Mouse (Mus musculus) urinary bladder, adult 18-20 months (tissue): ENCODE data around the gene Pakap.

ENCODE experiments used
- DNase-seq, 2 experiments: peaks; one replicate each; pipeline ENCODE4 v3.0.0; 2022; ENCODE audit warnings: low spot score in 2 of 2, mixed read lengths in 2 of 2

The Pakap gene

DNA sequence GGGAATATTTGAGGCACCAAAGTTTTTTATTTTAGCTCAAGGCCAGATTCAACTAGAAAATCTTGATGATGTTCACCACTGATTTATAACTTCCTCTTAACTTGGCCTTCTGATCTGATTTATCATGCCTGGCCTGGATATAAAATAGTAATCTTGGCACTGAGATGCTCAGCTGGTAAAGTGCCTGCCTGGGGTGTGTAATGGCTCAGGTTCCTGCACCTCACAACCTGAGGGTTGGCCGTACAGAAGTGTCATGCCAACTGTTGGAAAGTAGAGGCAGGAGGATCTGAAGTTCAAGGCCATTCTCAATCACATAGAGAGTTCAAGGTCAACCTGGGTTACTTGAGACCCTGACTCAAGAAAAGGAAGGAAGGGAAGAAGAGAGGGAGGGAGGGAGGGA lies 57.3 kb downstream of the Pakap start:
- DNase-seq, result no peak

DNA sequence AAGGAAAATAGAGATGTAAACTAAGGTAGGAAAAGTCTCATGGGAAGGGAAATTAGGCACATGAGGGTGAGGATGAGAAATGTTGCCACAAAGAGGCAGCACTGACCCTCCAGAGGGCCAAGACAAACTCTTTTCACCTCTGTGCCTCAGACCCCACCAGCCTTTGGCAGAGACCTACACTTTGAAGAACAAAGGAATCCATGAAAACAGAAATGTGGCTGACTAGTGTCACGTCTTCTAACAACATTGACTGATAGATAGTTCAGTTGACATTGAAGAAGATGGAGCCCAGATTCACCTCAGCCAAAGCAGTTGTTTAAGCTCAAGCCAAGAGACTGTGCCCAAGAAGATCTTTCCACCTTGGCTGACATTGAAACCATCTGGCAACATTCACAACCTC lies 57.8 kb downstream of the Pakap start:
- DNase-seq, result no peak

DNA sequence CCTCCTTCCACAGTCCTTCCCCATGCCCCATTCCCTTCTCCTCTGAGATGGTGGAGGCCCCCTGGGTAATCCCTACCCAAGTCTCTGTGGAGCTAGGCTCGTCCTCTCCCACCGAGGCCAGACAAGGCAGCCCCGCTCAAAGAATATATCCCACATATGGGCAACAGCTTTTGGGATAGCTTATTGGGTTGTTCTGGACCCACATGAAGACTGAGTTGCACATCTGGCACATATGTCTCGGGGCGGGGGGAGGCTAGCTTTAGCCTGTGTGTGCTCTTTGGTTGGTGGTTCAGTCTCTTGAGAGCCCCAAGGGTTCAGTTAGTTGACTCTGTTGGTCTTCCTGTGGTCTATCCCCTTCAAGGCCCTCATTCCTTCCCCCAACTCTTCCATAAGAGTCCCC lies 58.9 kb downstream of the Pakap start:
- DNase-seq, result no peak

DNA sequence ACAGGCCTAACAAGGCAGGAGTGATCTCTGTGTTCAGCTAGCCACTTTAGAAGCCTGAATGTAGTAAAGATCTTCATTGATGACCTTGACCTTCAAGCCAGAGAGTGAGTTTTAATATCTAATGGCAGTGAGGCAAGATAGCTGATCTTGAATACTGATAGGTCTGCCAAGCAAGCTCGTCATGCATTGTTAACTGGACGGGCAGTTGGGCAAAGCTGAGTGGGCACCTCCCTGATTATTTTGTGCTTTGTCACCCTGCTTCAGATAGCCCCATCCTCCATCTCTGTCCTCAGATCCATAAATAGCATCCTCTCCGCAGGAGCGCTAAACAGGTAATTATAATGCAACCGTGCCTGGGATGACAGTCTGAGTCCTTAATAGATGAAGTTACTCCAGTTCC lies 64.4 kb downstream of the Pakap start:
- no peak for DNase-seq

DNA sequence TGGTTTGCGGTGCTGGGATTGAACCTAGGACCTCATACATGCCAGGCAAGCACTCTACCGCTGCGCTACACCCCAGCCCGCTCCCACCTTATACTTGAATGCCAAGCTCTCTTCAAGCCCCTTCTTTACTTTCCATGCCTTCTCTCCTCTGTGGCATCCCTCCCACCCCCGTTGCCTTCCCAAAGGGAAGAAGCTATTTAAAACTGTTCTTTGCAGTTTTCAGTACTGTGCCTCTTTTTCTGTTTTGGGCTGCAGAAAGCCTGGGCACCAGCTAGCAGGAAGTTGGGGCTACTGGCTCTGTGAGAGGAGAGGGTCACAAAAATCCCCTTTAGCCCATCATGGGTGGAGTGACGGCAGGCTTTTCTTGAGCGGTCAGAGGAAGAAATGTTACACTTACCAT lies 65.1 kb downstream of the Pakap start:
- no peak for DNase-seq

DNA sequence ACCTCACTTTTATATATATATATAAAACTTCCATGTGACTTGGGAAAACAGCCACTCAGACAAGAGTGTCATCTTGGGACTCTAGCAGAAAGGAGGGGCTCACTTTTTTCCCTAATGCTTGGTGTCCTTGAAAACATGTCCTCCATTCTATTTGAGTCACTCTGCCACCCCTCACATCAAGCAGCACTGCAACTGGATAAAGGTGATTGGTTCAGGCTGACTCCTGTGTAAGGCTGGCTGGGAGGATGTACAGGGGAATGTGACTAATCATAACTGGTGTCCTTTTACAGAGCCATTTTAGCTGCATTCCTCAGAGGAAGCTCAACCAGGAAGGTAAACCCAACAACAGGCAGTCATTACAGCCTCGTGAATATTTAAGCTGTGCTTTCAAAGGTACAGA lies 67.0 kb downstream of the Pakap start:
- DNase-seq, result no peak

DNA sequence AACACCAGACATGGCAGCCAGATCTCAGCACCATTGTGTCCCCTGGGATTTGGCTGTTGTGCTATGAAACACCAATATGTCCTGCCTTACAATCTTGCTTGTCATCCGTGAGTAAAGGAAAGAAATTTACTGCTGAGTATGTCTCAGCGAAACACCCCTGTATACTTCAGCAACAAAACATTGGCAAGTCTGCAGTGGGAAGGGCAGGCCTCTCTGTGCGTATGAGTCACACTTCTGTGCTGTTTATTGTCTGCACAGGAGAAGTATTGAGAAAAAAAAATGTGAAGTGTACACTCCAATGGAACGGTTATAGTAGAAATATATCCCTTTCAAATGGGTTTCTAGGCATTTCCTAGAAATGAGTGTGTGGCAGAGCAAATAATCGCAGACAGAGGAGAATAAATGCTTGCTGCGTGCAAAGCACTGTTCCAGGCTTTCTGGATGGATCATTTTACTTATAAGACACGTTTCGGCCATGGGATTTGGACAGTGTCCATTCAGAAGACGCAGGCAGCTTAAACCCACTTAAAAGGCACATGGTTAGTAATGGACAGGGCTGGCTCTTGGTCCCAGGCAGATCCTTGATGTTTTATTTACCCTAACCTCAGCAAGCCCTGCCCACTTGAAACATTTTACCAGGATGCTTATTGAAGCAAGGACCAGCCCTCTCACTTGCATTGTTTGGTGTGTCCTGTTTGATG lies 69.0 kb downstream of the Pakap start:
- peak in 1 of 2 experiments; percentile 13 for DNase-seq

DNA sequence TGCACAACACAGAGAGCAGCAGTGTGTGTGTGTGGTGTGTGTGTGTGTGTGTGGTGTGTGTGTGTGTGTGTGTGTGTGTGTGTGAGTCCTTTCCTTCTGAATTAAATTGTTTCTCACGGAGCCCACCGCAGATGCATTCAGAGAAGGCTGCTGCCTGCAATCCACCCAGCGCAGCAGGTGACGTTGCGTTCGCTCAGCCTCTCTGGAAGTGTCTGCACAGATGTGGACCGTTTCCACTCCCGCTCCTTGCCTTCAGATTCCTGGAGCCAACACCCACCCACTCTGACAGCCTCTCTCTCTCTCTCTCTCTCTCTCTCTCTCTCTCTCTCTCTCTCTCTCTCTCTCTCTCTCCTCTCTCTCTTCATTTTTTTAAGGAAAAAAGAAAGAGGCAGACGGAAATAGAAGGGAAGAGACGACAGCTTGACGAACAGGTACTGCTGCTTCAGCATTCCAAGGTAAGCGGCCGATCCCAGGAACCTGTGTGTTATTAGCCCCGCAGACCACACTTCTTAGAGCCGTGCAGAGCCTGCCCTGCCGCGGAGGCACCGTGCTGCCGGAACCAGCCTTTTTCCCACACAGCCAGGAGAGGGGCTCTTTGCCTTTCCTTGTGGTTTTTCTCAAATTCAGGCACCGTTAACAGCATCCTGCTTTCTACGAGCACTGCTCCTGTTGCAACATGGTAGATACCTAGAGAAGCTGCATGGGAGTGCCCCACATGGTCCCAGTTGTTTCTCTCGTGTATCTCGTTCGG lies 69.8 kb downstream of the Pakap start:
- no peak for DNase-seq

DNA sequence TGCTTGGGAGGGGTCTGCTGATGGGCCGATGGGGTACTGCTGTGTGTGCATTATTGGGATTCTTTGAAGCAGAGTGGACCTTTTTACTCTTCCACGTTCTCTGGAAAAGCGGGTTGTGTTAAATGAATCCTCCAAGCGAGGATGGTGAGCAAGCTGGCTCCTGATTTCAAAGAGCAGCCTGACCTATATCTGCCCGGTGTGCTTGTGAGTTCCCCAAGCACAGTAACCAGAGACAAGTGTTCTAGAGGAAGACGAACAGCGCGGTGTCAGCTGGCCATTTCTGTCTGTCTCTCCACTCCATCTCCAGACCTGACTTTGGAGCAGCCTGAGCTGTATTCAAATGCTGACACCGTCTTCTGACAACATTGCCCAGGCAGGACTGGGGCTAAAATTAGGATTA lies 71.0 kb downstream of the Pakap start:
- DNase-seq, result no peak

DNA sequence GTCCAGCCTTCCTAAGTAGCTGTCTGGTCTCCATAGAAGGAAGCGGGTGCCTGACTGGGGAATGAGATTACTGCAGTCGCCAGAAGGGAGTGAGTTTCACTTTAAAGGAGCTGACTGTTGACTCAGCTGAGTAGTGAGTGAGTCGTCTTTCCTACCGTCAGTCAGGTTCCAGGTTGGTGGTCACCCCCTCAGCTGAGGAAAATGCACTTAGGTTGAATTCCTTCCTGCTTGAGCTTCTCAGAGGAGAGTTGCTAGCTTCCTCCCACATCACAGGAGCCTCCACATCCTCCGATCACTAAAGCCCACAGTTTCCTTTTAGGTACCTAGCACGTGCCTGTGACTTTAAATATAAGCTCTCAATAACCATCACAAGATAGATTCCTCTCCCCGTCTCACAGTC lies 72.2 kb downstream of the Pakap start:
- no peak for DNase-seq

DNA sequence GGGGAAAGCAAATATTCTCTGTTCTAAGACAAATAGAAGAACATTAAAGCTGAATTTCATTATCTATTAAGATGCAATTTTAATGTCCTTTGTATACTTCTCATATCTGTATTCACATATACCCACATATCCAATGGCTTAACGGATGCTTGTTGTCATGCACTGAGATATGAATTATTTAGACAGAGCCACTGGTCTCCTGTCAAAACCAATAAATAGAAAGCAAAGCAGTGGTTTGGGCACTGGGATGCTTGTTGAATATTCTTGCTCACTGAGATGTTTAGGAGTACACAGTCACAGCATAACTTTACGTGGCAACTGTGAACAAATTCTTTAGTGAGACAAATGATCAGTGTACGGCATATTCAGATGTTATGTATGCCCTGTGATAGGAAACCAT lies 73.0 kb downstream of the Pakap start:
- no peak for DNase-seq

DNA sequence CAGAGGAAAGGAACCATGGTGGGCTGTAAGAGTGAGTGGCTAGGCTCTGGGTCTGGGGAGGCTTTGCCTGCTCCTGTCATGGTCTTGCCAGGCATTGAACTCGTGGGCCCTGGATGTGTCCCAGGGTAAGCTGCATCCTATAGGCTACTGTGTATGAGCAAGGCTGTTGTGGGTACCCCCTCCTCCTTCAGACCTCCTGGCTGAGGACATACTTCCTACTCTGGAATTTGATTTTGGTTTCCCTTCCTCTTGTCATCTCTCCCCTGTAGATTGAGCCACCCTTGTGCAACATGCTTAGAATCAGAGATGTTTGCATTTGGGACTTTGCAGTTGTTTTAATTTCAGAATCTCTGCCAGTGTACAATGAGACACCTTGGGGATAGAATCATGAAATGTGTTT lies 83.0 kb downstream of the Pakap start:
- DNase-seq, result no peak

DNA sequence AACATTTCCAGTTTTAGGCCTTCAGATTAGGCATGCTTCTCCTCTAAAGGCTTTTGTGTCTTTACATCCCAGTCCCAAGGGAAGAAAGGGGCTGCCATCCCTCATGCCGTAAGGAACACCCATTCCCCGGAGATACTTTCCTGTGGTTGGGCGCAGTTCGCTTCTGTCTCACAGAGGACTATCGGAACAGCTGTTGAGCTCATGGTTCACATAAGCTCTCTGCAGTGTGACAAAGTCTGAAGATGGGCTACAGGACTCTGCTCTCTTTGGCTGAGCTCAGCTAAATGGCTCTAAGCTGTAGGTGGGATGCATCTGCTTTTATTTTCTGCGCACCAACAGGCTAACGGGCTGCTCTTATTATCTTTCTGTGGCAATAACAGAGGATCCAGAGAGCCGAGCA lies 83.6 kb downstream of the Pakap start:
- no peak for DNase-seq

DNA sequence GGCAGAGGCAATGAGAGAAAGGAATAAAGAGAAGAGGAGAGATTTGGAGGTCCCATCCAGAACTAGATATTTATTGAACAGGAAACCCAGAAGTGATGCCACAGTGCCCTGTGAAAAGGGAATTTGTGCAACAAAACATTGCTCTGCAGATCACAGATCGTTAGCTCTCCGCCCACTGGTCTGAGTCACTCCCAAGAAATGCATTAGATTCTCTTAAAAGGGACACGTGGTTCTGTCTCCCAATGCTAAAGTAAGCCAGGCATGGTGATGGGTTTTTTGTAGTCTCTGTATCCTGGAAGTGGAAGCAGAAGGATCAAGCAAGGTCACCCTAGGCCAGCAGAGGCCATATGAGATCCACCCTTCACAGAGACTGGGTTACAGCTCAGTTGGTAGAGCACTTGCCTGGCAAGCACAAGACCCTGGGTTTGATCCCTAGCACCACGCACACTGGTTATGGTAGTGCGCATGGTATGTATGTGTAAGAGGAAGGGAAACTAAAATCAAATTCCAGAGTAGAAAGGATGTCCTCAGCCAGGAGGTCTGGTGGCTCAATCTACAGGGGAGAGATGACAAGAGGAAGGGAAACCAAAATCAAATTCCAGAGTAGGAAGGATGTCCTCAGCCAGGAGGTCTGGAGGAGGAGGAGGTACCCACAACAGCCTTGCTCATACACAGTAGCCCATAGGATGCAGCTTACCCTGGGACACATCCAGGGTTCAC lies 84.4 kb downstream of the Pakap start:
- no peak for DNase-seq

DNA sequence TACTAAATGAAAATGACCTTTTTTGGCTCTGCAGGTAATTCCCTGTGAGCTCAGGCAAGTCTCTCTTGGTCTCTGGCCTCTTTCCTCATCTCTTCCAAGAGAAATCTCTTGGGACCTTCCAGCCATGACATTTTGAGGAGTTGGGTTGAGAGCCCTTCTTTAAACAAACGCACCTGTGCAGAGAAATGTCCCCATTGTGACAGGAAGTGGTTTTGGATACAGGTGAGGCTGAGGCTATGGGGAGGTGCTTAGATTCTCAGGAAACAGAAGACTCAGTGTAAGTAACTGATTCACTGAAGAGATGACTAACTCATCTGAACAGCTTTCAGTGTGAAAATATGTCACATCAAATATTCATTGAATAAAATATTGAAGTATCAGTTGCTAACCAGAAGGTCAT lies 88.0 kb downstream of the Pakap start:
- no peak for DNase-seq

DNA sequence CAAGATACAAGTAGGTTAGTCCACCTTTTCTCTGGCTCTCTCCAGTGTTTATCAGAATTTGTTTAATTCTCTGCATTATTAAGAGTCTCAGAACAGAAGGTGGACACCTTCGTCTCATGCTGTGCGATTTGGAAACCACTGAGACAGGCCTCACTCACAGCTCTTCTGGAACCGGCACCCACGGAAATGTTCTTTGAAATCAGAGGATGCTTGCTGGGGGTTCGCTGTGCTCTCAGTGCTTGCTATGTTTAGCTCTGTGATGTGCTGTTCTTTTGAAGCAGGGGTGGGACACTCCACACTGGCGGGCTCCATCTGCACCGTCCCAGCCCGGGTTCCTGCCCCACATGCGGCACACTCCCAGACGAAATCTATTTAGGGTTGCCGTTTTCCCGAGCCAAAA lies 88.4 kb downstream of the Pakap start:
- no peak for DNase-seq

DNA sequence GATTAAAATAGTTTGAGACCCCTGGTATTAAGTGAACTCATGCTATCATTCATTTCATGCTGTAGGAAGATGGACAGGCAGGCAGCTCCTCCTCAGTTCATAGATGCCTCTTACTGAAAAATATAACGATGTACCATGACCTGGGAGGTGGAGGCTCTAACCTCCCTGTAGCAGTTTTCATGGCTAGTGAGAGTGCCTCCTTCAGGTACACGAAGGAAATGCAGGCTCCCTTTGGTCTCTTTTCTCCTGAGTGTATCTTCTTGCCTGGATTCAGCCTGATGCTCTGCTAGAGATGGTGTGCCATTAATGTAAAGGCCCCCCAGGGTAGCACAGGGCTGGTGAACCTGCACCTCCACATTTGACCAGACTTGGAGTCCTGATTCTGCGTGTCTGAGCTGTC lies 88.9 kb downstream of the Pakap start:
- no peak for DNase-seq

DNA sequence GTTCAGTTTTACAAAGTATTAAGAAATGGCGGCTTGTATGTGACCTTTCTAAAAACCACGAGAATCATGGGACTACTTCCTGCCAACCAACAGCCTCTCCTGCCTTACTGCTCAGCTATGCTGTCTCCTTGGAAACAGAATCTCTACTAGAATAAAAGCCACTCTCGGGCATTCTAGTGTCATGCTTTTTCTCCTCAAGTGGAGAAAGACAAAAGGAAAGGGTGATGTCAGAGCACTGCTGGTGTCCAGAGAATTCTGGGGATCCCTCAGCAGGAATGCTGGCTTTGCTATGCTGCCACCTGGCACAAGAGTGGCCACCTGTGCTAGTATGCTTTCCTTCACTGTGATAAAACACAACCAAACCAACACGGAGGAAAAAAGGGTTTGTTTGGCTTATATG lies 92.5 kb downstream of the Pakap start:
- no peak for DNase-seq

DNA sequence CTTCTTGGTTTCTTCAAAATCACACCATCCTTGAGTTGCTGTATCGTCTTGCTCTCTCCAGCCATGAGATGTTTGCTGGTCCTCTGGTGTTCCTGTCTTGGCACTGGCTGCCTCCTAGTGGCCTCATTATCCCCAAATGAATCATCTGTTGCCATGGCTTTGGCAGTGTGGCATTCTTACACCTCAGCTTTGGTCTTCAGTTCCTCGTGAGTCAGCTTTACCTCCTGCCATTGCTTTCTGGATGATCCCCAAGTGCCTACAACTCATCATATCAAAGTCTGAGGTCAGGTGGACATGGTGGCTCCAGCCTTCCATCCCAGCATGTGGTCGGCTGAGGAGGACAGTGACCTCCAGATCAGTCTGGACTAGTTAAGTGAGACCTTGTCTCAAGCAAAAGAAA lies 98.1 kb downstream of the Pakap start:
- no peak for DNase-seq

DNA sequence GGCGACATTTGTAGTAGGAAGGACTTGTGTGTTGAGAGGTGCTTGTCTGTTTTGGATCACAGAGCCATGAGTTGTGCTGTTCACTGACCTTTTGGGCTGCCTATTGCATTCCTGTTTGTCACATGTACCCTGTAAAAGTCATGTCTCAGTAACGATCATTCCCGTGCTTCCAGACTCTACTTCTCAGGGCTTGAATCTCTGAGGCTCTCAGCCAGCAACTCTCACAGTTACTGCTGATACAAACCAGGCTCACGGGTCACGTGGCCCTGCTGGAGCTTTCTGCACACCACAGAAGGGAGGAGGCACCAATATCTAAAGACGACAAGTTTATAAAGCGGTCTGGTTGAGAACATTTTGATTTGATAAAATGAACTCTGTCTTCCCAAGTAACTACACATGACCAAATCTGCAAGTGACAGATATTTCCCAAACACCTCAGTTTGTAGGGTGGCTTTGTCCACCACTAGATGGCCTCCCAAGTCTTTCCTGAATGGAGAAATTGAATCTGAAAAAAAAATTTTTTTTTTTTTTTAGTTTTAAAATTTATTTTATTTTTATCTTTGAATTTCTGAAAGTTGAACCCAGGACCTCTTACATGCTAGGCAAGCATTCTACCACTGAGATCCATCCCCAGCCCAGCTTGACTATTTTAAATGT lies 103.0 kb downstream of the Pakap start:
- DNase-seq, result peak in 1 of 2 experiments; percentile 56

DNA sequence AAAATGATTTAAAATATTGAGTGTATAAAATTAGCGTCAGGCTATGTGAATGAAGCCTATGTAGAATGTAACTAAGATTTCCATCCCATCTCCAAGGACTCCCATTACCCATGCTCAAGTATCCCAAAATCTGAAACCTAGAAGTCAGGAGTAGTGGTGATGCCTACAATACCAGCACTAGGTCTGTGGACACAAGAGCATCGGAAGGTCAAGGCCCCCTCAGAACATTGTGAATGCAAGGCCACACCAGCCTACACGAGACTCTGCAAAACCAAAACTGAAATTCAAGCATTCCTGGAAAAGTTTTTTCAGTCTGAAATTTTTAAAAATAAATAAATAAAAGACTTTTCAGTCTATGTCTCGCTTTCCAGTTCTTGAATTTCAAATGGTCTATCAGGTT lies 104.6 kb downstream of the Pakap start:
- no peak for DNase-seq
